8 mouse cellular contexts compared by ENCODE assay signal in genomic region chr7:81344544-81345446, GRCm38 (mm10). TPM values are rescaled to one million over a fixed set of nuclear protein-coding genes. Genes with fewer than 3 reads are reported as not detected.
DNase-seq lines count a peak whose midpoint lies in the region; ATAC-seq and TF ChIP-seq lines count a peak whose summit lies in the region.

Gene Rps17 (minus strand): TSS chr7:81345254.

- DNase-seq in MEL-GATA-1-ER (ENCODE audit: extremely low read depth, low read depth) = peak; percentile 72
- DNase-seq in cerebellum, adult 8-10 months = peak; percentile 99
- peak; percentile 97 for DNase-seq in hindbrain, embryonic 10.5 days (ENCODE audit: low spot score)
- peak; percentile 93 for DNase-seq in layer of hippocampus, adult 9-11 months
- DNase-seq in lung, postnatal 0 days (ENCODE audit: low spot score) = peak; percentile 94
- peak; percentile 99 for DNase-seq in ovary, postnatal 14 days (ENCODE audit: low spot score)
- peak; percentile 97 for DNase-seq in thymus, postnatal 14 days

- ATAC-seq in frontal cortex, adult (ENCODE audit: low TSS enrichment) = peak; percentile 78
- ATAC-seq in lung, postnatal 0 days = peak; percentile 95

- peak within 1 kb of the TSS; percentile 95 for H3K27ac ChIP-seq in hindbrain, embryonic 10.5 days
- H3K27ac ChIP-seq in lung, postnatal 0 days (ENCODE audit: low read length) = peak within 1 kb of the TSS; percentile 88

- no peaks in the 10 kb centered on the region for H3K27me3 ChIP-seq in hindbrain, embryonic 10.5 days (ENCODE audit: insufficient read depth, poor library complexity, severe bottlenecking)
- no peaks in the 10 kb centered on the region for H3K27me3 ChIP-seq in lung, postnatal 0 days (replicated peaks; ENCODE audit: insufficient read depth, low read length)

- H3K4me3 ChIP-seq in hindbrain, embryonic 10.5 days = peak within 1 kb of the TSS; percentile 99
- H3K4me3 ChIP-seq in lung, postnatal 0 days (ENCODE audit: low read depth, low read length) = peak within 1 kb of the TSS; percentile 79

- peak within 1 kb of the TSS; percentile 98 for H3K9ac ChIP-seq in lung, postnatal 0 days (replicated peaks; ENCODE audit: low read depth)

- peak within 1 kb of the TSS; percentile 70 for H3K4me2 ChIP-seq in lung, postnatal 0 days (replicated peaks; ENCODE audit: low read depth, low read length)

- no peak for TF ChIP-seq EP300 in lung, postnatal 0 days (IDR thresholded peaks at IDR 0.05)

- H3K9me3 ChIP-seq in hindbrain, embryonic 10.5 days = no peaks in the 10 kb centered on the region
- no peaks in the 10 kb centered on the region for H3K9me3 ChIP-seq in lung, postnatal 0 days (ENCODE audit: low read length)

- peak; percentile 94 for TF ChIP-seq CTCF in lung, postnatal 0 days (IDR thresholded peaks at IDR 0.05)

- WGBS in hindbrain, embryonic 10.5 days = under 1% methylated on average over 85 of the region's 85 CpGs
- 1% methylated on average over 85 of the region's 85 CpGs for WGBS in lung, postnatal 0 days

- peaks cover 29% of the 10 kb centered on the region for H3K4me1 ChIP-seq in hindbrain, embryonic 10.5 days (replicated peaks)
- peaks cover 4% of the 10 kb centered on the region; the same call in 1 of the 2 replicates for H3K4me1 ChIP-seq in lung, postnatal 0 days (ENCODE audit: insufficient read depth, low read depth, low read length)

- peaks cover 44% of the 10 kb centered on the region for H3K36me3 ChIP-seq in hindbrain, embryonic 10.5 days
- peaks cover 12% of the 10 kb centered on the region for H3K36me3 ChIP-seq in lung, postnatal 0 days (ENCODE audit: insufficient read depth, low read length)

RNA-seq across cellular contexts. Expression of gene Rps17, which starts in this region (rescaled TPM):
- 1,093 and 1,176 TPM in 2 replicates for polyA plus RNA-seq in hindbrain, embryonic 10.5 days (2016; fragmentation: Nextera tagmentation; extraction: Ambion mirVana)
- 860 and 899 TPM in 2 replicates for polyA plus RNA-seq in lung, postnatal 0 days (2015; fragmentation: Nextera tagmentation; extraction: Ambion mirVana)

Comparison
In these comparisons a context has a peak if more than half of its experiments do, and no peak if none do; other contexts are left out.
1. Peak in every context shown above with its lines: DNase-seq, ATAC-seq, H3K4me3 ChIP-seq and H3K27ac ChIP-seq.